Mouse (Mus musculus) embryonic facial prominence, embryonic 11.5 days (tissue): ENCODE data around the gene Gzmk. TPM values are rescaled to one million over a fixed set of nuclear protein-coding genes. Genes with fewer than 3 reads are reported as not detected.
"Not testable (repeated sequence)": the region's sequence is repeated elsewhere in the genome, so short reads cannot be mapped to it uniquely, and the experiment has no call there.

Experiments
- ATAC-seq: fragments of 200-750 bp; cut with Nextera tagmentation; replicated peaks from 2 replicates; pipeline ENCODE4 v1.8.0; 2017; ENCODE audit warnings: low read depth; ENCODE audit not compliant: insufficient number of reproducible peaks, low FRiP score, low TSS enrichment
- DNase-seq: peaks from one replicate; pipeline ENCODE4 v3.0.0-alpha.2; 2015; ENCODE audit warnings: low spot score
- H3K27ac ChIP-seq: fragments of 300-500 bp; sonication (generic); replicated peaks from 2 replicates; pipeline ENCODE4 v1.5.1; 2014; ENCODE audit warnings: mild to moderate bottlenecking, low read depth, low read length, control low read depth
- H3K27me3 ChIP-seq: fragments of 300-500 bp; sonication (generic); 2 replicates; pipeline ENCODE4 v1.6.1; 2014; ENCODE audit warnings: mild to moderate bottlenecking, low read length, moderate library complexity, mixed read lengths; ENCODE audit not compliant: control insufficient read depth, insufficient read depth
- H3K36me3 ChIP-seq: fragments of 300-500 bp; sonication (generic); replicated peaks from 2 replicates; pipeline ENCODE4 v1.6.1; 2014; ENCODE audit warnings: low read depth, mild to moderate bottlenecking, low read length, moderate library complexity, mixed read lengths; ENCODE audit not compliant: control insufficient read depth, insufficient read depth
- H3K4me1 ChIP-seq: fragments of 300-500 bp; sonication (generic); 2 replicates; pipeline ENCODE4 v1.6.1; 2014; ENCODE audit warnings: low read length, mixed read lengths; ENCODE audit not compliant: control insufficient read depth, insufficient read depth
- H3K4me2 ChIP-seq: fragments of 300-500 bp; sonication (generic); 2 replicates; pipeline ENCODE4 v1.6.1; 2014; ENCODE audit warnings: low read depth, mild to moderate bottlenecking, control low read depth, low read length, moderate library complexity
- H3K4me3 ChIP-seq: fragments of 300-500 bp; sonication (generic); 2 replicates; pipeline ENCODE4 v1.5.1; 2014; ENCODE audit warnings: low read depth, low read length, control low read depth
- H3K9ac ChIP-seq: fragments of 300-500 bp; sonication (generic); replicated peaks from 2 replicates; pipeline ENCODE4 v1.6.1; 2014; ENCODE audit warnings: mild to moderate bottlenecking, control low read depth, low read length
- H3K9me3 ChIP-seq: fragments of 300-500 bp; sonication (generic); replicated peaks from 2 replicates; pipeline ENCODE4 v1.6.1; 2016; ENCODE audit warnings: mild to moderate bottlenecking, low read length, inconsistent platforms, mixed read lengths; ENCODE audit not compliant: control insufficient read depth
- WGBS: fragments of 180-500 bp; shearing (Covaris S2); extraction: QIAGEN DNeasy Blood & Tissue Kit; methylation state at CpG from one replicate; pipeline ENCODE4 v1.1.7; 2014; 5-methylcytosine and 5-hydroxymethylcytosine counted together
- polyA plus RNA-seq: library from polyadenylated mRNA; unstranded; fragments of >200 nt; fragmentation: Nextera tagmentation; extraction: Ambion mirVana; gene quantifications from 2 replicates; pipeline ENCODE4 v1.2.1, GENCODE M21; 2014

Gzmk gene
- polyA plus RNA-seq, 1 experiment from 2014 or later, result not detected

DNA sequence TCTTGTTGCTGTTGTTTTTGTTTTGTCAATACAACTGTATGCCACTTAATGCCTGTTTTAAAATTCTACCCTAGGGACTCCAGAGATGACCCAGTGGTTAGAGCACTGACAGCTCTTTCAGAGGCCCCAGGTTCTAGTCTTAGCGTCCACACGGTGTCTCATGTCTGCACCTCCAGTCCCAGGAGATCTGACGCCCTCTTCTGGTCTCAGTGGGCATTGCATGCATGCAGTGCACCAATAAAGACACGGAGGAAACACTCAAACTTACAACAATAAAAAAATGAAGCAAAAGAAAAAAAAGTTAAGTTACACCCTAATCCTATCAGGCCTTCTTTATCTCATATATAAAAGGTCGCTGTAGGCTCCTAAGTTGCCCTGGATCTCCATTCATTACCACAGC is 31.5 kb upstream of the Gzmk start:
- Histone ChIP-seq H3K9me3 (no peaks in the 10 kb centered on the region), H3K9ac (no peak overlapping the region), H3K4me1 (no peaks in the 10 kb centered on the region), H3K4me3 (no peak overlapping the region), H3K27ac (no peak overlapping the region), H3K4me2 (no peak overlapping the region), H3K27me3 (no peaks in the 10 kb centered on the region), H3K36me3 (no peaks in the 10 kb centered on the region)
- ATAC-seq (no peak), DNase-seq (no peak)
- WGBS, result 37% methylated on average over 5 of the region's 5 CpGs

- no peak overlapping the region for H3K9ac ChIP-seq
- no peak overlapping the region for H3K27ac ChIP-seq
- no peaks in the 10 kb centered on the region for H3K9me3 ChIP-seq
- WGBS, result 92% methylated on average over 2 of the region's 2 CpGs
- DNase-seq (no peak), ATAC-seq (no peak)
- no peaks in the 10 kb centered on the region for H3K36me3 ChIP-seq
- no peaks in the 10 kb centered on the region for H3K27me3 ChIP-seq
- H3K4me3 ChIP-seq, result no peak overlapping the region
- H3K4me1 ChIP-seq, result no peaks in the 10 kb centered on the region
- no peak overlapping the region for H3K4me2 ChIP-seq
These were observed 31.1 kb upstream of the Gzmk start for GRCm38 (mm10) chr13:113256766-113257165.

DNA sequence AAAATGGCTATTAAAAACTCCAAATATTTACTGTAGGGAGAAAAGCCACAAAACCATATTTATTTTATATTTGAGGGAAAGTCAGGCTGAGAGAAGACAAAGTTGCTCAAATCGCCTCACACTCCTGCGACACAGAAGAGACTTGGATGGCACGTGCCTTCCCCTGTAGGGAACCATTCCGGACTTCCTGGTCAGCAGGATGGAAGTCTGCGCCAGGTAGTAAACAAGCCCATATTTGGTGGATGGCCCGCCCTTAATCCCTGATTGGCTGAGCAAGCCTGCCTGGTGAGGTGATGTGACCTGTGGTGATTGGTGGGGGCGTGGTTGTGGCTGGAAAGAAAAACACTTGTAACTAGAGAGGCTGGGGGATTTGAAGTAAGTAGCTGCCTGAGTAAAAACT is 26.9 kb upstream of the Gzmk start:
- not testable (repeated sequence) for H3K36me3 ChIP-seq, DNase-seq, H3K27me3 ChIP-seq, H3K4me3 ChIP-seq, H3K9me3 ChIP-seq, H3K9ac ChIP-seq, ATAC-seq, H3K4me1 ChIP-seq, H3K27ac ChIP-seq, H3K4me2 ChIP-seq
- 79% methylated on average over 6 of the region's 7 CpGs for WGBS

DNA sequence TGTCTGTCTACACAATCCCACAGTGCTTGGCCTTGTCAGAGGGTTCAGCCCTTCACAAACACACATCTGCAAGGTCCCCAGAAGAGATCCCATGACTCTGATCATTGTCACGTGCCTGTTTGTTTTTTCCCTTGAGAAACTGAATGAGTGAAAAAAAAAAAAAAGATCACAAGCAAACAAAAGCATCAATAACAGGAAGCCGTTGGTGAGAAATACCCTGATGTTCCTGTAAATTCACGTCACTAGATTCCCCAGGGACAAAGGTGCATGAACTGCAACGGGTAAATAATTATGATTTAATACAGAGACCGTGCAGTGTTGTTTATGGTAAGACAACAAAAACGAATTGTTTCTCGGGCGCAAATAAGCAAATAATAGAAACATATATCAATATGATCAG is 19.3 kb upstream of the Gzmk start:
- H3K9ac ChIP-seq, result no peak overlapping the region
- no peaks in the 10 kb centered on the region for H3K4me1 ChIP-seq
- no peaks in the 10 kb centered on the region for H3K36me3 ChIP-seq
- no peak overlapping the region for H3K4me2 ChIP-seq
- H3K9me3 ChIP-seq, result no peaks in the 10 kb centered on the region
- WGBS, result 85% methylated on average over 8 of the region's 8 CpGs
- ATAC-seq (no peak), DNase-seq (no peak)
- no peak overlapping the region for H3K4me3 ChIP-seq
- H3K27me3 ChIP-seq, result no peaks in the 10 kb centered on the region
- H3K27ac ChIP-seq, result no peak overlapping the region

DNA sequence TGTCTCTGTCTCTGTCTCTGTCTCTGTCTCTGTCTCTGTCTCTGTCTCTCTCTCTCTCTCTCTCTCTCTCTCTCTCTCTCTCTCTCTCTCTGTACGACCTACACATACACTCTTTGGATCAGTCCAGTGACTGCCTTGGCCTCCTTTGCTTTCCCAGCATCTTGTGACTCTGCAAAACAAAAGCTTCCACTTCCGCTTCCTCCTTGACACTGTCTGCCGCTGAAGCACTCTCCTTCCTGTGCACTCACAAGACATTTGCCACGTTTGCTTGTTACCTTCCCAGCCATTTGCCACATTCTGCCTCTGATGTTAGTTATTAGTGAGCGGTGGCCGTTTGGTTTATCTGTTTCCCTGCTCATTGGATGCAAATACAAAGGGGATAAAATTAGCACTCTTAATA is 16.4 kb upstream of the Gzmk start:
- ATAC-seq (no peak), DNase-seq (no peak)
- H3K27me3 ChIP-seq, result no peaks in the 10 kb centered on the region
- no peak overlapping the region for H3K9ac ChIP-seq
- H3K36me3 ChIP-seq, result no peaks in the 10 kb centered on the region
- 56% methylated on average over 6 of the region's 6 CpGs for WGBS
- H3K9me3 ChIP-seq, result no peaks in the 10 kb centered on the region
- no peak overlapping the region for H3K4me3 ChIP-seq
- H3K4me2 ChIP-seq, result no peak overlapping the region
- H3K27ac ChIP-seq, result no peak overlapping the region
- H3K4me1 ChIP-seq, result no peaks in the 10 kb centered on the region

DNA sequence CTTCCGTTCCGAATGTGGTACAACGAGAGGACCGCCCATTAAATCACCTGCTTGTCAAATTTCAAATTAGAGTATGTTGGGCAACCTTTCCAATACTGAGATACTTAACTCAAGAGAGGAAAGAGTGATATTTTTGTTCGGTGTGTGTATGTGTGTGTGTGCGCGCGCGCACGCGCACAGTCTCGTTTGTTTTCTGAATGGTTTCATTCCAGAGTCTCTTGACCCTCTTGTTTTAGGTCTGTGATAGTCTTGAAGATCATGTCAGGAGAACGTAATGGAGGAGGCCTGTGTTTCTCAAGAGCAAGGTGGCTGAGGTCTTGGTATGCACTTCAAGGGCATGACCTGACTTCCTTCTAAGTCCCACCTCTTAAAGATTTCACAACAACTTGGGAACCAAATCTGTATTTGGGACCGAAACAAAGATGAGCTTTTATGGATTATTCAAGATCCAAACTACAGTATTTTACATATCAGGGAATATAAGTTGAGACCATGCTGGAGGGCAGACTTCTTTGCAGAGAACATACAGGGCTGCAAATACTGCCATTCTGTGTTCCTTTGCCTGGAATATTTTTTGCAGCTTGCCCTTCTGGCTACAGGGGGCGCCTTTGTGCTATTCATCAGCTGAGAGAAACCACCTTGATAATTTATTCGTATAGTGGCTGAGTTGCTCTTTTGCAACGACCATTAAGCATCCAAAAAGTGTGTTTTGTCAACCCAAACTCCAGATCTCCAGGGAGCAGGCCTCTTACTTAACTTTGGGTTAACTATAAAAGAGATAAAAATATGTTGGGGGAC is 2.2 kb upstream of the Gzmk start:
- Histone ChIP-seq H3K4me1 (no peaks in the 10 kb centered on the region), H3K9ac (no peak overlapping the region), H3K27me3 (no peaks in the 10 kb centered on the region), H3K36me3 (no peaks in the 10 kb centered on the region), H3K9me3 (no peaks in the 10 kb centered on the region), H3K4me3 (no peak overlapping the region), H3K27ac (no peak overlapping the region), H3K4me2 (no peak overlapping the region)
- no peak for DNase-seq
- WGBS, result 86% methylated on average over 17 of the region's 17 CpGs
- ATAC-seq, result no peak

DNA sequence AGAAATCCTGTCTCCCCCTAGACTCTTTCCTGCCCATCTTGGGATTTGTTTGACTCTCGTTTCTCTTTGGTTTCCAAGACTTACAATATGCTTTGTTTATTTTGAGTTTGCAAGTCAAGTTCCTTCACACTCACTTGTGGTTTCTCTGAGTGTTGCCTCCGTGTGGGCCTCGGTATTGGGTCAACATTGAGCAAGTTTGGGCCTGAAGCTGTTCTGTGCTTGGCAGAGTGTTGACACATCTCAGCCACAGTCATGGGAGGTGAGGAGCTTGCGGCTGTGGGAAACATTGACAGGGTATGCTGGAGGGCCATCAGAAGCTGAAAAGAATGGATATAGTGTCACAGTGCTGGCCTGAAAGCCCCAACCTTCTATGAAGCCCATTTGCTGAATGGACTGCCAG is 1.4 kb upstream of the Gzmk start:
- no peak overlapping the region for H3K9ac ChIP-seq
- no peak overlapping the region for H3K4me2 ChIP-seq
- ATAC-seq (no peak), DNase-seq (no peak)
- H3K27ac ChIP-seq, result no peak overlapping the region
- H3K4me1 ChIP-seq, result no peaks in the 10 kb centered on the region
- 80% methylated on average over 4 of the region's 4 CpGs for WGBS
- no peak overlapping the region for H3K4me3 ChIP-seq
- no peaks in the 10 kb centered on the region for H3K27me3 ChIP-seq
- no peaks in the 10 kb centered on the region for H3K9me3 ChIP-seq
- no peaks in the 10 kb centered on the region for H3K36me3 ChIP-seq

GRCm38 (mm10) chr13:113224105-113224504 is 1.6 kb downstream of the Gzmk start:
- ATAC-seq (no peak; the same call in 1 of the 2 replicates), DNase-seq (no peak)
- Histone ChIP-seq H3K4me1 (no peaks in the 10 kb centered on the region), H3K36me3 (no peaks in the 10 kb centered on the region), H3K4me3 (no peak overlapping the region), H3K27me3 (no peaks in the 10 kb centered on the region), H3K9me3 (no peaks in the 10 kb centered on the region), H3K4me2 (no peak overlapping the region), H3K9ac (no peak overlapping the region), H3K27ac (no peak overlapping the region)
- 21% methylated on average over 2 of the region's 2 CpGs for WGBS
